Mouse (Mus musculus) embryonic facial prominence, embryonic 10.5 days (tissue): Measurements from ENCODE around the gene Nuak1. TPM values are rescaled to one million over a fixed set of nuclear protein-coding genes. Genes with fewer than 3 reads are reported as not detected.
"Not testable (repeated sequence)": the region's sequence is repeated elsewhere in the genome, so short reads cannot be mapped to it uniquely, and the experiment has no call there.

Experiments
- DNase-seq: peaks from one replicate; pipeline ENCODE4 v3.0.0-alpha.2; 2017; ENCODE audit warnings: low spot score
- H3K27ac ChIP-seq: fragments of 300-500 bp; sonication (generic); replicated peaks from 2 replicates; pipeline ENCODE4 v1.5.1; 2016; ENCODE audit warnings: mild to moderate bottlenecking
- H3K27me3 ChIP-seq: fragments of 300-500 bp; sonication (generic); replicated peaks from 2 replicates; pipeline ENCODE4 v1.6.1; 2016; ENCODE audit warnings: low read depth, mild to moderate bottlenecking; ENCODE audit not compliant: poor library complexity, severe bottlenecking
- H3K36me3 ChIP-seq: fragments of 300-500 bp; sonication (generic); replicated peaks from 2 replicates; pipeline ENCODE4 v1.6.1; 2016; ENCODE audit warnings: mild to moderate bottlenecking, moderate library complexity
- H3K4me1 ChIP-seq: fragments of 300-500 bp; sonication (generic); 2 replicates; pipeline ENCODE4 v1.6.1; 2016
- H3K4me3 ChIP-seq: fragments of 300-500 bp; sonication (generic); 2 replicates; pipeline ENCODE4 v1.5.1; 2016; ENCODE audit warnings: mild to moderate bottlenecking, moderate library complexity
- H3K9me3 ChIP-seq: fragments of 300-500 bp; sonication (generic); 2 replicates; pipeline ENCODE4 v1.6.1; 2016; ENCODE audit warnings: mild to moderate bottlenecking
- WGBS: fragments of 180-500 bp; shearing (Covaris S2); methylation state at CpG from one replicate; pipeline ENCODE4 v1.1.7; 2016; 5-methylcytosine and 5-hydroxymethylcytosine counted together
- polyA plus RNA-seq: library from polyadenylated mRNA; unstranded; fragments of >200 nt; fragmentation: Nextera tagmentation; extraction: Ambion mirVana; gene quantifications from 2 replicates; pipeline ENCODE4 v1.2.1, GENCODE M21; 2016

Nuak1 gene
- 2.4 and 2.7 TPM in 2 replicates for polyA plus RNA-seq

DNA sequence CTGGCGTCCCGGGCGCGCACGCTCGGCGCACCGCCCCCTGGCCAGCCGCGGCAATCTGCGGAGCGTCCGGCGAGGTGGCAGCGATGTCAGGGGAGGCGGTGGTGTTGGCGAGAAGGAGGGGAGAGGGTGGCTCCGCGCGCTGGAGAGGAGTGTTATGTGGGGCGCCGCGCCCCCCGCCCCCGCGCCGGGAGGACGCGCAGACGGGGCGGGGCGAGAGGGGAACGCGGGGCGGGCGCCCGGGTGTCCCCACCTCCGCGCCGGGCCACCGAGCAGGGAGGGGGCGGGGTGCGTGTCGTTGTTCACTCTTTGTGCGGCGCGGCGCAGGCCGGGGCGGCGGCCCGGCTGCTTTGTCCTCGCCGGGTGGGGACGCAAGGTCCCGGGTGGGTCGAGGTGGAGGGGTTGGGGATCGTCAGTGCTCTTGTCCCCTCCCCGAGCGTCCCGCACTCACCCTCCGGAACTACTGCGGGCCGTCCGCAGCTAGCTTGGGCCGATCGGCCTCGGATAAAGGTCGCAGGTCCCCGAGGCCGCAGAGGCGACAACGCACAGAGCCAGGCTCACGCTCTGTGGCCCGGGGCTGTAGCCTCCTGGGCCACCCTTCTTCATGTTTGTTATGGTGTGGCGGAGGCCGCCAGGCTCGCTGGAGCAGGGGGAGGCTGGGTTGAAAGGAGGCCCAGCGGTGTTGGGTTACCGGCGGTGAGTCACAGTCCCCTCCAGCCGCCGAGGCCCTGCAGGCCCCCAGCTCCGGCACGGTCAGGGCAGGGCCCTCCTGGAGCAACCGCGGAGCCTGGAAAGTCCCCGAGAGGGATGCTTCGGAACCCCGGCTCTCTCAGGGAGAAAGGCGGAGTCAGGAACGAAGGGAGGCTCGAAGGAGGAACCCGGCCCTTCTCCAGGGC lies at the start of gene Nuak1:
TSS of gene Nuak1 (minus strand) at position 57 of the 893 bp plus-strand sequence.
- under 1% methylated on average over 94 of the region's 94 CpGs for WGBS
- no peaks in the 10 kb centered on the region for H3K9me3 ChIP-seq
- H3K4me3 ChIP-seq = peak within 1 kb of the TSS; percentile 93
- H3K27ac ChIP-seq = peak within 1 kb of the TSS; percentile 99
- H3K36me3 ChIP-seq = 0 out of 2 replicates have a peak, but pooled peaks cover 2% of the 10 kb centered on the region
- H3K4me1 ChIP-seq = peaks cover 84% of the 10 kb centered on the region
- no peaks in the 10 kb centered on the region for H3K27me3 ChIP-seq
- DNase-seq = peak; percentile 93

DNA sequence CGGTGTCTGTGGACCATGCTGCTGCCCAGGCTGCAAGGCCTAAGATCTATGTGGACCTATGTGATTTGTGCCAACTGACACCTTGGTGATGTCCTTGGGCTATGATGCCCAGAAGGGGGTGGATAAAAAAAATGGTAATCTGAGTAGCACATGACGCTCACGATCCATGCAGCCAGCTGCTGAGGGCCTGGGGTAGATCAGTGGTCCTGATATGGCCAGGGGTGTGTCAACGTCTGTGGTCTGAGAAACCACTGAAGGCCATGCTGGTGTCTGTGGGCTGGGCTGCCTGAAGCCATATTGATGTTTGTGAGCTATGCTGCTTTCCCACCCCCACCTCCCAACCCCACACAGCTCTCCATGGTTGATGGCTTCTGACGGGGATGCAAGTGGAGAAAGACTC lies 49.7 kb upstream of the Nuak1 start:
- no peak overlapping the region for H3K4me3 ChIP-seq
- no peaks in the 10 kb centered on the region for H3K27me3 ChIP-seq
- no peaks in the 10 kb centered on the region for H3K36me3 ChIP-seq
- 88% methylated on average over 5 of the region's 5 CpGs for WGBS
- H3K9me3 ChIP-seq = no peaks in the 10 kb centered on the region
- no peak for DNase-seq
- no peaks in the 10 kb centered on the region for H3K4me1 ChIP-seq
- H3K27ac ChIP-seq = no peak overlapping the region

DNA sequence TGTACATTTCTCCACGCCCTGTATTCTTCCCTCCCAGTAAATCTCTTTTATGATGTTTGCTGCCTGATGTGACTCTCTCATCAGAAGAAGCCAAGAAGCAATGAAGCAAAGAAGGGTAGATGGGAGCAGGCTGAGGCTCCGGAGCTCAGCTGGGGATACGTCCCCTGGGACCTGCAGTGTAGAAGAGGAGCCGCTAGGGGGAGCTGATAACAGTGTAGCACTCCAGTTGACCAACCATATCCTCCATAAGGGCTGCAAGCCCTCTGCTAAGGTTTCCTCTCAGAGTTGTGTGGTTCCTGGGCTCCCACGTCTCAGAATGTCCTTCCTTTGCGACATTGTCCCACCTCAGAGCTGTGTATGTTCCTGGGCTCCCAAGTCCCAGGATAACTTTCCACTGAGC lies 47.9 kb upstream of the Nuak1 start:
- 42% methylated on average over 6 of the region's 6 CpGs for WGBS
- Histone ChIP-seq H3K27ac (no peak overlapping the region), H3K9me3 (no peaks in the 10 kb centered on the region), H3K27me3 (no peaks in the 10 kb centered on the region), H3K4me1 (no peaks in the 10 kb centered on the region), H3K4me3 (no peak overlapping the region), H3K36me3 (no peaks in the 10 kb centered on the region)
- peak; percentile 57 for DNase-seq

DNA sequence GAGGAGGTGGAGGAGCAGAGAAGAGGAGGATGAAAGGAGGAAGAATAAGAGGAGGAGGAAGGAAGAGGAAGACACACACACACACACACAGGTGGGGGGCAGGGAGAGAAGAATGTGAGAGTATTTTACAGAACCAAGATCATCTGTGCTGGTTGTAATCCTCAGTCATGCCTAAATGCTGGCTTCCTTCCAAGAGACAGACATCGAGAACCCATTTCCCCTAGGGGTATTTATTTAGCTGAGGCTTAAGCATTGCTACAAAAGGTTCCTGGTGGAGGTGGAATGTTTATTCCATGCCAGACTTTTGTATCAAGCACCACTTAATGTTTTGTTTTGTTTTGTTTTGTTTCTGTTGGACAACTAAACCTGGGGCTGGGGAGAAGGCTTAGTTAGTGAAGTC lies 44.3 kb upstream of the Nuak1 start:
- H3K4me3 ChIP-seq = no peak overlapping the region
- peaks cover 13% of the 10 kb centered on the region for H3K4me1 ChIP-seq
- WGBS = 72% methylated on average over 1 of the region's 1 CpGs
- no peaks in the 10 kb centered on the region for H3K36me3 ChIP-seq
- H3K27me3 ChIP-seq = no peaks in the 10 kb centered on the region
- no peak for DNase-seq
- H3K27ac ChIP-seq = no peak overlapping the region
- H3K9me3 ChIP-seq = no peaks in the 10 kb centered on the region

DNA sequence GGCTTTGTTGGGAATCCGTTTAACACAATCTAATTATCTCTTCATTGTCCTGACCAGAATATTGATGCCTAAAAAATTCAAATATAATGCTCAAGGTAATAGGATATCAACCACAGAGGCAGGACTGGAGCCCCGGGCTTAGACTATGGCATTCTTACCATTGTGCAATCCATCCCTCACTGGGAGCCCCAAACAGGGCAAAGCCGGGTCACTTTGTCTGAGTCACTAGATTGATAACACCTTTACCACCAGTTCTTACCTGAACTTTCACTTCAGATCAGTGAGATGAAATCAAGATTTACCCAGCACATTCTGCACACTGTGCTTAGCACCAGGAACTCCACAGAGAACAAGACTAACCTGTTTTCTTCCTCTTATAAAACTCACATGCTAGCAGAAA lies 43.2 kb upstream of the Nuak1 start:
- peaks cover 23% of the 10 kb centered on the region for H3K4me1 ChIP-seq
- no peak overlapping the region for H3K4me3 ChIP-seq
- no peak overlapping the region for H3K27ac ChIP-seq
- WGBS = 81% methylated on average over 3 of the region's 3 CpGs
- H3K36me3 ChIP-seq = no peaks in the 10 kb centered on the region
- H3K27me3 ChIP-seq = no peaks in the 10 kb centered on the region
- DNase-seq = no peak
- H3K9me3 ChIP-seq = no peaks in the 10 kb centered on the region

DNA sequence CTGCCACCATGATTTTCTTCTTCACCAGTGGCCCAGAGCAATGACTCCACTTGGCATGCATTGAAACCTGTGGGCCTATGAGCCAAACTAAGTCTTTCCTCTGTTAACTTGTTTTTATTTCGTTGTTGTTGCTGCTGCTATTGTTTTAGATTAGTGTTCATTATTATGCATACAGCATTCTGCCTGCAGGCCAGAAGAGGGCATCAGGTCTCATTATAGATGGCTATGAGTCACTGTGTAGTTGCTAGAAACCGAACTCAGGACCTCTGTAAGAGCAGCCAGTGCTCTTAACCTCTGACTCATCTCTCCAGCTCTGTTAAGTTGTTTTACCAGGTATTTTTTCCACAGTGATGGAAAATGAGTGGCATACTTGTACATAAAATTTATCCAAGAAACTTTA lies 42.7 kb upstream of the Nuak1 start:
- DNase-seq = no peak
- Histone ChIP-seq H3K27ac (no peak overlapping the region), H3K4me3 (no peak overlapping the region), H3K27me3 (no peaks in the 10 kb centered on the region), H3K4me1 (peaks cover 28% of the 10 kb centered on the region), H3K9me3 (no peaks in the 10 kb centered on the region), H3K36me3 (no peaks in the 10 kb centered on the region)
- 87% methylated on average over 2 of the region's 2 CpGs for WGBS

DNA sequence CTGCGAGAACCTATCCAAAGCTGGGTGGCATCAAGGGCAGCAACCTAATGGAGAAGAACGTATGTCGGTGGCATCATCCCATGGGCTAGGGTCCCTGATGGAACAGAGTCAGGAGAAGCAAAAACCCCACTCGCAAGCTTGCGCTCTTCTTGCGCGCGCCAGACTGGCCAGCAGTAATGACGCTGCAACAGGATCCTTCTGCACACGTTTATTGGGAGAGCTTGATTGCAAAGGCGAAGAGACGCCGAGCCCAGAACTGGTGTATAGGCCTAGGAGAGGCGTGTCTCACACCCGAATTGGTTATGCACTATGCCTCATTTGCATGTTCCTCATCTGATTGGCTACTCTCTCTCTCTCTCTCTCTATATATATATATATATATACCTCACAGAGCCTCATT lies 42.0 kb upstream of the Nuak1 start:
- H3K27me3 ChIP-seq, H3K36me3 ChIP-seq, DNase-seq, H3K9me3 ChIP-seq, H3K27ac ChIP-seq, H3K4me3 ChIP-seq: not testable (repeated sequence)
- WGBS = 93% methylated on average over 15 of the region's 15 CpGs
- H3K4me1 ChIP-seq = peaks cover 34% of the 10 kb centered on the region

DNA sequence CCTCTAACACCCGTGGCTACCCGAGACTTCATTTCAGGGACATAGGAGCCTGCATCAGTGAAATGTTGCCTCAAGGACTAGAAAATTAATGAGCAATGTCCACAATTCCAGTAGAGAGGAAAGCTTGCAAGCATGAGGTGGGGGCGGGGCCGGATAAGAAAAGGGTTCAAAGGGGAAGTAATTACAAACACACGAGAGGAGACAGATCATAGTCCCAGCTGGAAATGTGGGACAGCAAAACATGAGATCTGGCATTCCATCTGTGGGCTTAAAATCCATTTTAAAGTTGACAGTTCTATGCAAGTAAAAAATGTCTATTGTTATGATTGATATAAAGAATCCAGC lies 40.9 kb upstream of the Nuak1 start:
- Histone ChIP-seq H3K36me3 (no peaks in the 10 kb centered on the region), H3K27ac (peak overlapping the region; percentile 41; the same call in 1 of the 2 replicates), H3K9me3 (no peaks in the 10 kb centered on the region), H3K4me3 (no peak overlapping the region), H3K27me3 (no peaks in the 10 kb centered on the region), H3K4me1 (peaks cover 46% of the 10 kb centered on the region)
- no peak for DNase-seq
- 58% methylated on average over 5 of the region's 5 CpGs for WGBS

DNA sequence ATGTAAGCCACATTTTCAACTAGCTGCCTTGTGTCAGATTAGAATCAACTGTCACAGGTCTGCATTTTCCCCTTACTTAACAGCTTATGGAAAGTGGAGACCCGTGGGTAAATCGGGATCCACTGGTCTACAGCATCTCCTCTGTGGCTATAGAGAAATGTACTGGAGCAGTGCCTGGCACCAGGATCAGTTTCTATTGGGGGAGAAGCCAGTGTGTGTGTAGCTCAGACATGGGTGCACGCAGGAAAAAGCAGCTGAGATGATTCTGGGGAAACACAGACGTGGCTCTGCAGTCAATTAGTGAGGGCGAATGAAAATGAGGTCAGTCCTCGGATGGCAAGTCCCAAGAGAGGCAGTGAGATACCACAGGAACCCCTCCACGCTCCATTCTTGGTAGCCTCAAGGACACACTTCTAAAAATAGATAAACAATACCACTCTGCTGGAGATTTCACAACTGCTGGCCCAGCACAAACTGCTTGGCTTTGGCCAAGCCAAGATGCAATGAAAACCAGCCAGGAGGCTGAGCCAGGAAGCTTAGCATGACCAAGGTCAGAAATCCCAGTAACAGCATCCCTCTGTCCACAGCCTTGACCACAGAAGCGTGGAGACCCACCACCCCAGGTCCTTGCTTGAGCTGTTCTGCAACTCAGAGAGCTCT lies 40.4 kb upstream of the Nuak1 start:
- H3K4me3 ChIP-seq = no peak overlapping the region
- DNase-seq = no peak
- no peaks in the 10 kb centered on the region for H3K9me3 ChIP-seq
- no peaks in the 10 kb centered on the region for H3K27me3 ChIP-seq
- H3K4me1 ChIP-seq = peaks cover 48% of the 10 kb centered on the region
- peak overlapping the region; percentile 41; the same call in 1 of the 2 replicates for H3K27ac ChIP-seq
- 47% methylated on average over 8 of the region's 8 CpGs for WGBS
- H3K36me3 ChIP-seq = no peaks in the 10 kb centered on the region

DNA sequence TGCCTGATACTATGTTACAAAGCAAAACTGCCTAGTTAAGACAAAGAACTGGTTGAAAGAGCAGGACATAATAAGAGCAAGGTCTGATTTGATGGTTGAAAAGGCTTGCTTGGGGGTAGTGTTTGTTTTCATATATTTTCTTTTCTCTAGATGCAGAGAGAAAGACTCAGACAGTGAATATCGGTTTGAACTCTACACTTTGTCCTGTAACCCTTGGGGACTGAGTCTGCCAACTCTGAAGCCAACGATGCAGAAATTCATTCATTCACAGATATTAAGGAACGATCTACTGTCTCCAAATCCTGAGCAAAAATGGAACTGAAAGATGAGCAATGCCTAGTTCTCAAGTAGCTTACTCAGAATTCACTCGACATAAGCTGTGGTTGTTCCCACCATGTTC lies 39.7 kb upstream of the Nuak1 start:
- Histone ChIP-seq H3K4me3 (no peak overlapping the region), H3K27ac (no peak overlapping the region), H3K27me3 (no peaks in the 10 kb centered on the region), H3K36me3 (no peaks in the 10 kb centered on the region), H3K9me3 (no peaks in the 10 kb centered on the region), H3K4me1 (peaks cover 48% of the 10 kb centered on the region)
- 70% methylated on average over 4 of the region's 4 CpGs for WGBS
- no peak for DNase-seq

DNA sequence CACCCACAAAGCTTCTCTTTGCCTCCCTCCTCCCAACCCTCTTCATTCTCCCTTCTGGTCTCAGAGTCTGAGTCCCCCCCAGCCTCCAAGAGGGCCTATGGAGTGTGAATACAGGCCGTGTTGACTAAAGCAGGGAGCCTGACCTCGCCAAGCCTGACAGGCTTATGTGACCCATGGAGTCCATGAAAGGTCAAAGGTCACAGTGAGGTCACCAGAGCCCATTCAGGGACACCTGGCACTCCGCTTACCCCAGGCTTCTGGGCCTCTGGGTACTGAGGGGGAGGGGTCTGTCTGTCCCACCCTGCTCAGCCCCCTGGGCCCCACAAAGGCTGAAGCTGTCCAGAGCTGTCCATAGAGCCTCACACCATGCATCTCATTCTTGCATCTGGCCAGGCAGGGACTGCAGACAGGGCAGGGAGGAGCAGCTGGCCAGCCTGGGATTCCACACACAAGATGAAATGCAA lies 37.2 kb upstream of the Nuak1 start:
- H3K27ac ChIP-seq = peak overlapping the region; percentile 60
- H3K9me3 ChIP-seq = no peaks in the 10 kb centered on the region
- peaks cover 48% of the 10 kb centered on the region for H3K4me1 ChIP-seq
- 4% methylated on average over 3 of the region's 3 CpGs for WGBS
- no peaks in the 10 kb centered on the region for H3K27me3 ChIP-seq
- peak; percentile 74 for DNase-seq
- no peaks in the 10 kb centered on the region for H3K36me3 ChIP-seq
- 0 out of 2 replicates have a peak overlapping the region, but pooled peaks have one; percentile 15 for H3K4me3 ChIP-seq

DNA sequence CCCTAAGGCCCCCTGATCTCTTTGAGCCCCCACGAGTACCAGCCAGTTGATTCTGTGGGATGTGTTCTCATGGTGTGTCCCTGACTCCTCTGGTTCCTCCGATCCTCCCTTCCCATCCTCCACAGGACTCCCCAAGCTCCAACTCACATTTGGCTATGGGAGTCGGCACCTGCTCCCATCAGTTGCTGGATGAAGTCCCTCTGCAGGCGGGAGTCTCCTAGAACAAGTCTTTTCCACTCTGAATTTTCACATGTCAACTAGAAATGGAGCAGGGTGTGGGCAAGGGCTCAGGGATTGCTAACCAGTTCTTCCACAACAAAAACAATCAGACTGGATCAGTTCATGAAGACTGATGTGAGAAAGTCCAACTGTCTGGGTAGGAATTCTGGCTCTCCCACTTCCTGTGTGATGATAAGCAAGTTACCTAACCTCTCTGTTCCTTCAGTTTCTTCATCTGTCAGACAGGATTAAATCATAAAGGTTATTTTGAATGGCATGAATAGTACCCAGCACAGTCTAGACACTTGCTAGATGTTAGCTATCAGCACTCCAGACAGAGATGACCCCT lies 36.7 kb upstream of the Nuak1 start:
- H3K36me3 ChIP-seq = no peaks in the 10 kb centered on the region
- H3K4me3 ChIP-seq = no peak overlapping the region
- H3K9me3 ChIP-seq = no peaks in the 10 kb centered on the region
- no peaks in the 10 kb centered on the region for H3K27me3 ChIP-seq
- no peak for DNase-seq
- H3K4me1 ChIP-seq = peaks cover 48% of the 10 kb centered on the region
- WGBS = 70% methylated on average over 4 of the region's 4 CpGs
- peak overlapping the region; percentile 60 for H3K27ac ChIP-seq
